Mouse (Mus musculus): ENCODE data around the gene Mtus2. TPM values are rescaled to one million over a fixed set of nuclear protein-coding genes. Genes with fewer than 3 reads are reported as not detected.

The Mtus2 gene
- polyA plus RNA-seq, 1 experiment, result 33.3 TPM

- no peak for DNase-seq
- Histone ChIP-seq H3K27ac (ENCODE audit: insufficient read depth, low read length) (no peak overlapping the region), H3K4me1 (ENCODE audit: control insufficient read depth, insufficient read depth, low read length) (no peaks in the 10 kb centered on the region), H3K4me3 (replicated peaks; ENCODE audit: insufficient read depth, low read depth, low read length) (no peak overlapping the region), H3K27me3 (ENCODE audit: control insufficient read depth, insufficient read depth, low read length) (no peaks in the 10 kb centered on the region)
- no peak for TF ChIP-seq POLR2A (IDR thresholded peaks at IDR 0.05; ENCODE audit: borderline replicate concordance, insufficient read depth, low read length)
- no peak for TF ChIP-seq CTCF (IDR thresholded peaks at IDR 0.05; ENCODE audit: borderline replicate concordance, insufficient read depth, low read depth, low read length)
- 69% methylated on average over 17 of the region's 17 CpGs for WGBS
These were observed 38.9 kb upstream of the Mtus2 start for GRCm38 (mm10) chr5:147918044-147918846.

GRCm38 (mm10) chr5:147924621-147925020 lies 32.5 kb upstream of the Mtus2 start:
- H3K27ac ChIP-seq (ENCODE audit: insufficient read depth, low read length), result no peak overlapping the region
- TF ChIP-seq CTCF (IDR thresholded peaks at IDR 0.05; ENCODE audit: borderline replicate concordance, insufficient read depth, low read depth, low read length), result no peak
- no peak for TF ChIP-seq POLR2A (IDR thresholded peaks at IDR 0.05; ENCODE audit: borderline replicate concordance, insufficient read depth, low read length)
- H3K27me3 ChIP-seq (ENCODE audit: control insufficient read depth, insufficient read depth, low read length), result no peaks in the 10 kb centered on the region
- WGBS, result 83% methylated on average over 5 of the region's 5 CpGs
- no peak for DNase-seq
- no peaks in the 10 kb centered on the region for H3K4me1 ChIP-seq (ENCODE audit: control insufficient read depth, insufficient read depth, low read length)
- no peak overlapping the region for H3K4me3 ChIP-seq (replicated peaks; ENCODE audit: insufficient read depth, low read depth, low read length)

GRCm38 (mm10) chr5:147925935-147926604 lies 31.1 kb upstream of the Mtus2 start:
- Histone ChIP-seq H3K27me3 (ENCODE audit: control insufficient read depth, insufficient read depth, low read length) (no peaks in the 10 kb centered on the region), H3K4me3 (replicated peaks; ENCODE audit: insufficient read depth, low read depth, low read length) (no peak overlapping the region), H3K4me1 (ENCODE audit: control insufficient read depth, insufficient read depth, low read length) (no peaks in the 10 kb centered on the region), H3K27ac (ENCODE audit: insufficient read depth, low read length) (no peak overlapping the region)
- WGBS, result 70% methylated on average over 15 of the region's 15 CpGs
- TF ChIP-seq CTCF (IDR thresholded peaks at IDR 0.05; ENCODE audit: borderline replicate concordance, insufficient read depth, low read depth, low read length) (peak; percentile 61), POLR2A (IDR thresholded peaks at IDR 0.05; ENCODE audit: borderline replicate concordance, insufficient read depth, low read length) (no peak)
- peak in 1 of 2 experiments; percentile 22 for DNase-seq

GRCm38 (mm10) chr5:147928668-147929497 lies 28.2 kb upstream of the Mtus2 start:
- no peaks in the 10 kb centered on the region for H3K4me1 ChIP-seq (ENCODE audit: control insufficient read depth, insufficient read depth, low read length)
- H3K27ac ChIP-seq (ENCODE audit: insufficient read depth, low read length), result no peak overlapping the region
- no peak overlapping the region for H3K4me3 ChIP-seq (replicated peaks; ENCODE audit: insufficient read depth, low read depth, low read length)
- no peak for DNase-seq
- WGBS, result 82% methylated on average over 7 of the region's 7 CpGs
- TF ChIP-seq CTCF (IDR thresholded peaks at IDR 0.05; ENCODE audit: borderline replicate concordance, insufficient read depth, low read depth, low read length) (no peak), POLR2A (IDR thresholded peaks at IDR 0.05; ENCODE audit: borderline replicate concordance, insufficient read depth, low read length) (no peak)
- no peaks in the 10 kb centered on the region for H3K27me3 ChIP-seq (ENCODE audit: control insufficient read depth, insufficient read depth, low read length)

- Histone ChIP-seq H3K4me3 (replicated peaks; ENCODE audit: insufficient read depth, low read depth, low read length) (no peak overlapping the region), H3K4me1 (ENCODE audit: control insufficient read depth, insufficient read depth, low read length) (peaks cover 5% of the 10 kb centered on the region), H3K27ac (ENCODE audit: insufficient read depth, low read length) (no peak overlapping the region), H3K27me3 (ENCODE audit: control insufficient read depth, insufficient read depth, low read length) (no peaks in the 10 kb centered on the region)
- DNase-seq, result peak in 1 of 2 experiments; percentile 27
- no peak for TF ChIP-seq CTCF (IDR thresholded peaks at IDR 0.05; ENCODE audit: borderline replicate concordance, insufficient read depth, low read depth, low read length)
- no peak for TF ChIP-seq POLR2A (IDR thresholded peaks at IDR 0.05; ENCODE audit: borderline replicate concordance, insufficient read depth, low read length)
- WGBS, result 64% methylated on average over 13 of the region's 13 CpGs
These were observed 22.0 kb upstream of the Mtus2 start for GRCm38 (mm10) chr5:147935096-147935495.

- Histone ChIP-seq H3K27me3 (ENCODE audit: control insufficient read depth, insufficient read depth, low read length) (no peaks in the 10 kb centered on the region; the same call in 1 of the 2 replicates), H3K4me1 (ENCODE audit: control insufficient read depth, insufficient read depth, low read length) (peaks cover 5% of the 10 kb centered on the region), H3K27ac (ENCODE audit: insufficient read depth, low read length) (no peak overlapping the region), H3K4me3 (replicated peaks; ENCODE audit: insufficient read depth, low read depth, low read length) (no peak overlapping the region)
- 14% methylated on average over 5 of the region's 5 CpGs for WGBS
- TF ChIP-seq CTCF (IDR thresholded peaks at IDR 0.05; ENCODE audit: borderline replicate concordance, insufficient read depth, low read depth, low read length) (no peak), POLR2A (IDR thresholded peaks at IDR 0.05; ENCODE audit: borderline replicate concordance, insufficient read depth, low read length) (no peak)
- peak; percentile 27 to 45 for DNase-seq
These were observed 17.9 kb upstream of the Mtus2 start for GRCm38 (mm10) chr5:147939226-147939625.

GRCm38 (mm10) chr5:147945000-147945666 lies 12.0 kb upstream of the Mtus2 start:
- DNase-seq, result peak in 1 of 2 experiments; percentile 31
- Histone ChIP-seq H3K27ac (ENCODE audit: insufficient read depth, low read length) (no peak overlapping the region), H3K4me1 (ENCODE audit: control insufficient read depth, insufficient read depth, low read length) (no peaks in the 10 kb centered on the region), H3K27me3 (ENCODE audit: control insufficient read depth, insufficient read depth, low read length) (no peaks in the 10 kb centered on the region; the same call in 1 of the 2 replicates), H3K4me3 (replicated peaks; ENCODE audit: insufficient read depth, low read depth, low read length) (no peak overlapping the region)
- TF ChIP-seq POLR2A (IDR thresholded peaks at IDR 0.05; ENCODE audit: borderline replicate concordance, insufficient read depth, low read length) (no peak), CTCF (IDR thresholded peaks at IDR 0.05; ENCODE audit: borderline replicate concordance, insufficient read depth, low read depth, low read length) (peak; percentile 71)
- 30% methylated on average over 5 of the region's 5 CpGs for WGBS
